ENCODE assay signal across 27 mouse cellular contexts in the genomic region with DNA sequence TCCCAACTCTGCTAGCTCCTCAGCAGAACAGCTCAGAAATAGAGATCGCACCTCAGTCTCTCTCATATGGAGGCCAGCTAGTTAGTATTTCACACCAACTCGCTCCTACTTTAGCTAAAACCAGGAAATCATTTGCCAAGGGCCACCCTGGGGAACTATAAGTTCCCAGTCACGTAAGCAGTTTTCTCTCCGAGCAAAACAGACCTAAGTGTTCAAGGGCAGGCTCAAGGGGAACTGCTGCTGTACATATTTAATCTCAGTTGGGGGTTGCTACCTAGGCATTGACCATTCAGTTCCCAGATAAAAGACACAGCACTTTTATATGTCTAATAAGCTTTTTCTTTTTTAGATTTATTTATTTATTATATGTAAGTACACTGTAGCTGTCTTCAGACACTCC.
"Had no signal": no experiment of that assay in that cellular context is flagged by ENCODE, and none has a peak within 500 bp of the region (broad histone marks: within the 10 kb centered on the region; RNA-seq: fewer than 3 reads in every experiment).

No protein-coding gene starts in this region.

- H3K36me3 ChIP-seq: embryonic facial prominence, embryonic 10.5 days; embryonic facial prominence, embryonic 12.5 days; embryonic facial prominence, embryonic 13.5 days; embryonic facial prominence, embryonic 15.5 days; forebrain, embryonic 10.5 days; forebrain, embryonic 12.5 days; forebrain, embryonic 15.5 days had no signal

- H3K4me2 ChIP-seq: embryonic facial prominence, embryonic 12.5 days; embryonic facial prominence, embryonic 13.5 days; embryonic facial prominence, embryonic 15.5 days; forebrain, embryonic 12.5 days; forebrain, embryonic 13.5 days; forebrain, embryonic 15.5 days had no signal

- H3K4me3 ChIP-seq: embryonic facial prominence, embryonic 10.5 days; embryonic facial prominence, embryonic 12.5 days; embryonic facial prominence, embryonic 13.5 days; embryonic facial prominence, embryonic 15.5 days; erythroblast, embryonic 14.5 days; forebrain, embryonic 10.5 days; forebrain, embryonic 12.5 days; forebrain, embryonic 13.5 days; forebrain, embryonic 15.5 days; gastrocnemius, adult 2 months; heart, adult 2 months had no signal

- H3K27me3 ChIP-seq: embryonic facial prominence, embryonic 12.5 days; embryonic facial prominence, embryonic 13.5 days; embryonic facial prominence, embryonic 15.5 days; forebrain, embryonic 12.5 days; forebrain, embryonic 13.5 days; forebrain, embryonic 15.5 days had no signal

- ATAC-seq: forebrain, embryonic 13.5 days; forebrain, embryonic 14.5 days; forebrain, embryonic 15.5 days; forebrain, embryonic 16.5 days; forebrain, postnatal 0 days had no signal

- H3K27ac ChIP-seq: embryonic facial prominence, embryonic 10.5 days; embryonic facial prominence, embryonic 12.5 days; embryonic facial prominence, embryonic 13.5 days; embryonic facial prominence, embryonic 15.5 days; forebrain, embryonic 10.5 days; forebrain, embryonic 12.5 days; forebrain, embryonic 13.5 days; forebrain, embryonic 15.5 days; gastrocnemius, adult 2 months; heart, adult 2 months had no signal

- H3K9ac ChIP-seq: embryonic facial prominence, embryonic 12.5 days; embryonic facial prominence, embryonic 13.5 days; embryonic facial prominence, embryonic 15.5 days; forebrain, embryonic 12.5 days; forebrain, embryonic 13.5 days; forebrain, embryonic 15.5 days; forebrain, postnatal 0 days had no signal

- H3K9me3 ChIP-seq: embryonic facial prominence, embryonic 10.5 days; embryonic facial prominence, embryonic 12.5 days; embryonic facial prominence, embryonic 13.5 days; embryonic facial prominence, embryonic 15.5 days; forebrain, embryonic 10.5 days; forebrain, embryonic 12.5 days; forebrain, embryonic 13.5 days; forebrain, embryonic 15.5 days had no signal

- H3K4me1 ChIP-seq: forebrain, embryonic 12.5 days; forebrain, embryonic 13.5 days; forebrain, embryonic 15.5 days had no signal

- DNase-seq: cerebellum, adult 9-10 months; cerebellum, adult 9-11 months; cerebellum, postnatal 10 days; cerebellum, postnatal 14 days; cerebellum, postnatal 25 days; cerebellum, postnatal 36 days; embryo, embryonic 11 days; forebrain, postnatal 0 days; gastrocnemius, adult 2 months; gastrocnemius, postnatal 10 days; gastrocnemius, postnatal 14 days; gastrocnemius, postnatal 25 days; gastrocnemius, postnatal 36 days; heart, adult 11 months; heart, adult 18-20 months; heart, adult 2 months had no signal
